Mouse (Mus musculus): ENCODE measurements around the gene Mvb12b. TPM values are rescaled to one million over a fixed set of nuclear protein-coding genes. Genes with fewer than 3 reads are reported as not detected.
A peak's percentile ranks its signal among the peaks of the same experiment; 100 is the strongest.

Gene Mvb12b
- polyA plus RNA-seq, 1 experiment from 2014 or later, result 30.9 TPM

- no peak for DNase-seq (ENCODE audit: low spot score)
- Histone ChIP-seq H3K36me3 (ENCODE audit: control insufficient read depth, insufficient read depth, low read length) (no peaks in the 10 kb centered on the region), H3K9me3 (ENCODE audit: control insufficient read depth, low read length) (no peaks in the 10 kb centered on the region), H3K27ac (ENCODE audit: low read depth, low read length) (peak overlapping the region; percentile 74), H3K27me3 (ENCODE audit: control insufficient read depth, insufficient read depth, low read length) (no peaks in the 10 kb centered on the region), H3K4me1 (replicated peaks; ENCODE audit: control insufficient read depth, insufficient read depth, low read length) (peaks cover 21% of the 10 kb centered on the region), H3K4me2 (ENCODE audit: low read depth, low read length, severe bottlenecking) (no peak overlapping the region), H3K9ac (ENCODE audit: low read length) (no peak overlapping the region), H3K4me3 (ENCODE audit: low read depth, low read length) (no peak overlapping the region)
- no peak for ATAC-seq (replicated peaks; ENCODE audit: low FRiP score)
- WGBS, result 86% methylated on average over 3 of the region's 3 CpGs
These were observed 78.7 kb downstream of the Mvb12b start for GRCm38 (mm10) chr2:33809081-33809480.

GRCm38 (mm10) chr2:33808032-33808431 lies 79.7 kb downstream of the Mvb12b start:
- 92% methylated on average over 5 of the region's 5 CpGs for WGBS
- Histone ChIP-seq H3K27me3 (ENCODE audit: control insufficient read depth, insufficient read depth, low read length) (no peaks in the 10 kb centered on the region), H3K4me1 (replicated peaks; ENCODE audit: control insufficient read depth, insufficient read depth, low read length) (peaks cover 13% of the 10 kb centered on the region), H3K4me2 (ENCODE audit: low read depth, low read length, severe bottlenecking) (no peak overlapping the region), H3K4me3 (ENCODE audit: low read depth, low read length) (no peak overlapping the region), H3K27ac (ENCODE audit: low read depth, low read length) (no peak overlapping the region), H3K9ac (ENCODE audit: low read length) (no peak overlapping the region), H3K36me3 (ENCODE audit: control insufficient read depth, insufficient read depth, low read length) (no peaks in the 10 kb centered on the region), H3K9me3 (ENCODE audit: control insufficient read depth, low read length) (no peaks in the 10 kb centered on the region)
- DNase-seq (ENCODE audit: low spot score) (no peak), ATAC-seq (replicated peaks; ENCODE audit: low FRiP score) (no peak)

- Histone ChIP-seq H3K9me3 (ENCODE audit: control insufficient read depth, low read length) (no peaks in the 10 kb centered on the region), H3K36me3 (ENCODE audit: control insufficient read depth, insufficient read depth, low read length) (no peaks in the 10 kb centered on the region), H3K27me3 (ENCODE audit: control insufficient read depth, insufficient read depth, low read length) (no peaks in the 10 kb centered on the region), H3K9ac (ENCODE audit: low read length) (no peak overlapping the region), H3K4me1 (replicated peaks; ENCODE audit: control insufficient read depth, insufficient read depth, low read length) (peaks cover 4% of the 10 kb centered on the region; the same call in 1 of the 2 replicates), H3K27ac (ENCODE audit: low read depth, low read length) (no peak overlapping the region), H3K4me3 (ENCODE audit: low read depth, low read length) (no peak overlapping the region), H3K4me2 (ENCODE audit: low read depth, low read length, severe bottlenecking) (no peak overlapping the region)
- WGBS, result 92% methylated on average over 11 of the region's 11 CpGs
- ATAC-seq (replicated peaks; ENCODE audit: low FRiP score) (no peak), DNase-seq (ENCODE audit: low spot score) (no peak)
These were observed 82.1 kb downstream of the Mvb12b start for GRCm38 (mm10) chr2:33805640-33806039.

GRCm38 (mm10) chr2:33803717-33804214 lies 84.0 kb downstream of the Mvb12b start:
- no peak for DNase-seq (ENCODE audit: low spot score)
- Histone ChIP-seq H3K9me3 (ENCODE audit: control insufficient read depth, low read length) (no peaks in the 10 kb centered on the region), H3K4me3 (ENCODE audit: low read depth, low read length) (no peak overlapping the region), H3K4me2 (ENCODE audit: low read depth, low read length, severe bottlenecking) (no peak overlapping the region), H3K36me3 (ENCODE audit: control insufficient read depth, insufficient read depth, low read length) (no peaks in the 10 kb centered on the region), H3K27ac (ENCODE audit: low read depth, low read length) (no peak overlapping the region), H3K27me3 (ENCODE audit: control insufficient read depth, insufficient read depth, low read length) (no peaks in the 10 kb centered on the region), H3K9ac (ENCODE audit: low read length) (no peak overlapping the region), H3K4me1 (replicated peaks; ENCODE audit: control insufficient read depth, insufficient read depth, low read length) (no peaks in the 10 kb centered on the region; the same call in 1 of the 2 replicates)
- 73% methylated on average over 4 of the region's 4 CpGs for WGBS
- ATAC-seq (replicated peaks; ENCODE audit: low FRiP score), result no peak

- no peak for ATAC-seq (replicated peaks; ENCODE audit: low FRiP score)
- no peak overlapping the region for H3K4me2 ChIP-seq (ENCODE audit: low read depth, low read length, severe bottlenecking)
- DNase-seq (ENCODE audit: low spot score), result no peak
- 88% methylated on average over 12 of the region's 12 CpGs for WGBS
- H3K36me3 ChIP-seq (ENCODE audit: control insufficient read depth, insufficient read depth, low read length), result no peaks in the 10 kb centered on the region
- H3K9me3 ChIP-seq (ENCODE audit: control insufficient read depth, low read length), result no peaks in the 10 kb centered on the region
- H3K9ac ChIP-seq (ENCODE audit: low read length), result no peak overlapping the region
- no peak overlapping the region for H3K27ac ChIP-seq (ENCODE audit: low read depth, low read length)
- H3K4me3 ChIP-seq (ENCODE audit: low read depth, low read length), result no peak overlapping the region
- no peaks in the 10 kb centered on the region for H3K27me3 ChIP-seq (ENCODE audit: control insufficient read depth, insufficient read depth, low read length)
- no peaks in the 10 kb centered on the region; the same call in 1 of the 2 replicates for H3K4me1 ChIP-seq (replicated peaks; ENCODE audit: control insufficient read depth, insufficient read depth, low read length)
These were observed 84.6 kb downstream of the Mvb12b start for GRCm38 (mm10) chr2:33803083-33803615.

- Histone ChIP-seq H3K27me3 (ENCODE audit: control insufficient read depth, insufficient read depth, low read length) (no peaks in the 10 kb centered on the region), H3K4me1 (replicated peaks; ENCODE audit: control insufficient read depth, insufficient read depth, low read length) (no peaks in the 10 kb centered on the region; the same call in 1 of the 2 replicates), H3K4me2 (ENCODE audit: low read depth, low read length, severe bottlenecking) (no peak overlapping the region), H3K4me3 (ENCODE audit: low read depth, low read length) (no peak overlapping the region), H3K9me3 (ENCODE audit: control insufficient read depth, low read length) (no peaks in the 10 kb centered on the region), H3K27ac (ENCODE audit: low read depth, low read length) (no peak overlapping the region), H3K9ac (ENCODE audit: low read length) (no peak overlapping the region), H3K36me3 (ENCODE audit: control insufficient read depth, insufficient read depth, low read length) (no peaks in the 10 kb centered on the region)
- 53% methylated on average over 13 of the region's 13 CpGs for WGBS
- DNase-seq (ENCODE audit: low spot score), result no peak
- no peak for ATAC-seq (replicated peaks; ENCODE audit: low FRiP score)
These were observed 86.0 kb downstream of the Mvb12b start for GRCm38 (mm10) chr2:33801760-33802159.

- Histone ChIP-seq H3K27ac (ENCODE audit: low read depth, low read length) (no peak overlapping the region), H3K9me3 (ENCODE audit: control insufficient read depth, low read length) (no peaks in the 10 kb centered on the region), H3K36me3 (ENCODE audit: control insufficient read depth, insufficient read depth, low read length) (no peaks in the 10 kb centered on the region), H3K4me2 (ENCODE audit: low read depth, low read length, severe bottlenecking) (no peak overlapping the region), H3K4me1 (replicated peaks; ENCODE audit: control insufficient read depth, insufficient read depth, low read length) (no peaks in the 10 kb centered on the region; the same call in 1 of the 2 replicates), H3K27me3 (ENCODE audit: control insufficient read depth, insufficient read depth, low read length) (no peaks in the 10 kb centered on the region), H3K9ac (ENCODE audit: low read length) (no peak overlapping the region), H3K4me3 (ENCODE audit: low read depth, low read length) (no peak overlapping the region)
- ATAC-seq (replicated peaks; ENCODE audit: low FRiP score), result no peak
- no peak for DNase-seq (ENCODE audit: low spot score)
- 87% methylated on average over 8 of the region's 8 CpGs for whole genome bisulfite sequencing
These were observed 86.4 kb downstream of the Mvb12b start for GRCm38 (mm10) chr2:33801336-33801735.

- Histone ChIP-seq H3K9me3 (ENCODE audit: control insufficient read depth, low read length) (no peaks in the 10 kb centered on the region), H3K27me3 (ENCODE audit: control insufficient read depth, insufficient read depth, low read length) (no peaks in the 10 kb centered on the region), H3K27ac (ENCODE audit: low read depth, low read length) (no peak overlapping the region), H3K9ac (ENCODE audit: low read length) (no peak overlapping the region), H3K36me3 (ENCODE audit: control insufficient read depth, insufficient read depth, low read length) (no peaks in the 10 kb centered on the region), H3K4me3 (ENCODE audit: low read depth, low read length) (no peak overlapping the region), H3K4me2 (ENCODE audit: low read depth, low read length, severe bottlenecking) (no peak overlapping the region), H3K4me1 (replicated peaks; ENCODE audit: control insufficient read depth, insufficient read depth, low read length) (peaks cover 6% of the 10 kb centered on the region; the same call in 1 of the 2 replicates)
- WGBS, result 92% methylated on average over 6 of the region's 6 CpGs
- no peak for DNase-seq (ENCODE audit: low spot score)
- no peak for ATAC-seq (replicated peaks; ENCODE audit: low FRiP score)
These were observed 87.5 kb downstream of the Mvb12b start for GRCm38 (mm10) chr2:33800221-33800620.
